Mouse (Mus musculus) megakaryocyte, embryonic 14.5 days (primary cell): ENCODE measurements around the gene Dars. TPM values are rescaled to one million over a fixed set of nuclear protein-coding genes. Genes with fewer than 3 reads are reported as not detected.

Source experiments
- H3K27me3 ChIP-seq: replicated peaks from 2 replicates; pipeline ENCODE3; 2012; ENCODE audit warnings: inconsistent platforms
- H3K36me3 ChIP-seq: replicated peaks from 2 replicates; pipeline ENCODE3; 2012; ENCODE audit warnings: low read length, inconsistent platforms, mixed read lengths
- H3K4me1 ChIP-seq: 2 replicates; pipeline ENCODE4 v1.6.1; 2012; ENCODE audit warnings: inconsistent platforms
- H3K4me3 ChIP-seq: replicated peaks from 2 replicates; pipeline ENCODE3; 2012; ENCODE audit warnings: moderate library complexity, mild to moderate bottlenecking, inconsistent platforms
- H3K9me3 ChIP-seq: 2 replicates; pipeline ENCODE4 v1.6.1; 2012; ENCODE audit warnings: inconsistent platforms
- FLI1 ChIP-seq: IDR thresholded peaks from 2 replicates; pipeline ENCODE4 v1.6.1; 2012; ENCODE audit warnings: low read length, inconsistent platforms, mixed read lengths
- GATA1 ChIP-seq: IDR thresholded peaks from 3 replicates; pipeline ENCODE4 v1.6.1; 2012; ENCODE audit warnings: mixed read lengths, low read length, inconsistent platforms, borderline replicate concordance
- polyA plus RNA-seq: library from polyadenylated mRNA; stranded (reverse); fragments of >175 nt; gene quantifications from 2 replicates; pipeline ENCODE4 v1.2.3, GENCODE M21; 2012; ENCODE audit warnings: low replicate concordance; ENCODE audit not compliant: insufficient read depth

The Dars gene
- polyA plus RNA-seq, 1 experiment = 132 TPM

DNA sequence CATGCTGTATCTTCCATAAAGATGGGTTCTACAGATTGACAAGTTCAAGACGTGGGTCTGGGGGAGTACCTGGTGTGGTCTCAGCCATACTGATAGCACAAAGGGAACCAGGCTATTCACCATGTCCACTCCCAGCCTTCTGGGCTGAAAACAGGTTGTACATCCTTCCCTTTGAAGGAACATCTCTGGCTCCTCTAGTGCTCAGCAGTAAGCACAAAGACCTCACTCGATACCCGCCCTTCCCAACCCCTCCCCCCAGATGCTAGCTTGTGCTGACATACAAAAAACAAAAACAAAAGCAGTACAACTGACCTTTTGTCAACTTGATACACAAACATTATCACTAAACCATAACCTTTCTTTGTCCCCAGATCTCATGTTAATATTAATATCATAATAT is 22.5 kb downstream of the Dars start:
- Histone ChIP-seq H3K36me3 (peaks cover 92% of the 10 kb centered on the region), H3K4me1 (peaks cover 12% of the 10 kb centered on the region; the same call in 1 of the 2 replicates), H3K9me3 (no peaks in the 10 kb centered on the region), H3K4me3 (no peak overlapping the region), H3K27me3 (no peaks in the 10 kb centered on the region)
- TF ChIP-seq GATA1 = no peak
- no peak for TF ChIP-seq FLI1

DNA sequence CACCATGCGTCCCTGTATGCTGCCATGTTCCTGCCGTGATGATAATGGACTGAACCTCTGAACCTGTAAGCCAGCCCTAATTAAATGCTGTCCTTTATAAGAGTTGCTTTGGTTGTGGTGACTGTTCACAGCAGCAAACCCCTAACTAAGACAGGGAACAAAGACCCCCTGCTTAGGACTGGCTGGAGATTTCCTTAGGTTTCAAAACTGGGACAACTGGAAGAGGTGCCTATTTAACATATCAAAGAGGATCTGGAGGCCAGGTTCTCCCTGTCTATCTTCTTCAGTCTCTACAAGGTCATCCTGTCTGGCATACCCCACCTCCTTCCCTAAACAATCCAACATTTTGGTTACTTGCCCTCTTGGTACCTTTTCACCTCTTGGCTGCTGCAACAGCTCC is 24.8 kb downstream of the Dars start:
- TF ChIP-seq GATA1 = no peak
- TF ChIP-seq FLI1 = no peak
- H3K36me3 ChIP-seq = peaks cover 90% of the 10 kb centered on the region
- H3K27me3 ChIP-seq = no peaks in the 10 kb centered on the region
- no peaks in the 10 kb centered on the region for H3K9me3 ChIP-seq
- H3K4me1 ChIP-seq = peaks cover 18% of the 10 kb centered on the region
- no peak overlapping the region for H3K4me3 ChIP-seq

DNA sequence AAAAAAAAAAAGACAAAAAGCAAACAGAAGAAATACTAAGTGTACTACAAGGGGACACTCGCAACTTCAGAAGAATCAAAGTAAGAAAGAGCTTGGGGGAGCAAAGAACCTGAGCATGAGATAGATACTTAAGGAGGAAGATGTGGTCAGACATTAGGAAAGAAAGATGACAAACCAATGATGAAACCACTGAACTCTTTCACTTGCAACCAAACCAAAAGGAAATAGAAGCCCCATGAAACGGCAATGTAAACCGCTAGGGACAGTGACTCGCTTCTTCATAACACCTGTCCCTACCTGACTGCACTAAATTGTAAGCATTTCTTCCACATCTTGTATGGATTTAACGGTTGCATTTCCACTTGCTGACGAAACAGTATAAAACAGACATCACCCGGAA is 30.7 kb downstream of the Dars start:
- Histone ChIP-seq H3K36me3 (peaks cover 95% of the 10 kb centered on the region), H3K4me3 (no peak overlapping the region), H3K27me3 (no peaks in the 10 kb centered on the region), H3K9me3 (no peaks in the 10 kb centered on the region), H3K4me1 (peaks cover 43% of the 10 kb centered on the region)
- no peak for TF ChIP-seq GATA1
- TF ChIP-seq FLI1 = no peak

DNA sequence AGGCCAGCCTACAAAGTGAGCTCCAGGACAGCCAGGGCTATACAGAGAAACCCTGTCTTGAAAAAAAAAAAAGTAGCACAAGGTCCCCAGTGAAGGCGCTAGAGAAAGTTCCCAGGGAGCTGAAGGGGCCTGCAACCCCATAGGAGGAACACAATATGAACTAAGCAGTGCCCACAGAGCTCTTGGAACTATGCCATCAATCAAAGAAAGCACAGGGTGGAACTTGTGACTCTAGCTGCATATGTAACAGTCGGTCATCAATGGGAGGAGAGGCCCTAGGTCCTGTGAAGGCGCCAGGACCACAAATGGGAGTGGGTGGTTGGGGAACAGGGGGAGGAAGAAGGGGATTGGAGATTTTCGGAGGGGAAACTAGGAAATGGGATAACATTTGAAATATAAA is 40.3 kb downstream of the Dars start:
- H3K4me3 ChIP-seq = no peak overlapping the region
- no peaks in the 10 kb centered on the region for H3K27me3 ChIP-seq
- H3K9me3 ChIP-seq = no peaks in the 10 kb centered on the region
- no peaks in the 10 kb centered on the region for H3K4me1 ChIP-seq
- TF ChIP-seq GATA1 (no peak), FLI1 (no peak)
- H3K36me3 ChIP-seq = peaks cover 96% of the 10 kb centered on the region

DNA sequence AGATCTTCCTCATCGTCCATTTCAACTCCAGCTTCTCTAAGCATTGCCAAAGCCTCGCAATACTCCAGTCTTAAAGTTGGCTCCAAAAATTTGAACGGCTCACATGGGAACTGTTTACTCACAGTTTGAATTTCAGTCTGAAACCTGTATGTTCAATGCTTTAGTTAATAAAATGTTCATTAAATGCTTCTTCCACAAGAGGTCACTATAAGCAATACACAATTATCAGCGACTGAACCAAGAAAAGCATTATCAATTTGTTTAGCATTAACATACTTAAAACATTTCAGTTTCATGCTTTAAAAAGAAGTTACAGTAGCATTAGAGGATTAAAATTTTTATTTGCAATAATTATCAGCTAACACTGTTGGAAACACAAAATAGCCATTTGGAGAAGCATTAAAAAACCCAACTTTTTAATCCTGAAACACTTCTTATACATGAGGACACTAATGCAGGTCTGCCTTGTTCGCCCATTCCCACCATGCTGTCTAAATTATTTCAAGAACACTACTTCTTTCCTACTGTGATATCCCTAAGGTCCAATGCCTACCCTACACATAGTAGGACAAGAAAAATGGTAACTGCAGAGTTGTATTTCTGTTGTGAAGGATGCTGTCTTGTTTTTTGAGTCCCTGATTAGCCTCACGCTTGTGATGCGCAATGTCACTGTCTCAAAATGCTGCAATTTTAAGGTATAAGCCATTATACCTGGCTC is 44.9 kb downstream of the Dars start:
- no peak overlapping the region for H3K4me3 ChIP-seq
- H3K9me3 ChIP-seq = no peaks in the 10 kb centered on the region
- no peaks in the 10 kb centered on the region for H3K27me3 ChIP-seq
- peaks cover 6% of the 10 kb centered on the region; the same call in 1 of the 2 replicates for H3K4me1 ChIP-seq
- peaks cover 91% of the 10 kb centered on the region for H3K36me3 ChIP-seq
- TF ChIP-seq GATA1 = no peak
- no peak for TF ChIP-seq FLI1

DNA sequence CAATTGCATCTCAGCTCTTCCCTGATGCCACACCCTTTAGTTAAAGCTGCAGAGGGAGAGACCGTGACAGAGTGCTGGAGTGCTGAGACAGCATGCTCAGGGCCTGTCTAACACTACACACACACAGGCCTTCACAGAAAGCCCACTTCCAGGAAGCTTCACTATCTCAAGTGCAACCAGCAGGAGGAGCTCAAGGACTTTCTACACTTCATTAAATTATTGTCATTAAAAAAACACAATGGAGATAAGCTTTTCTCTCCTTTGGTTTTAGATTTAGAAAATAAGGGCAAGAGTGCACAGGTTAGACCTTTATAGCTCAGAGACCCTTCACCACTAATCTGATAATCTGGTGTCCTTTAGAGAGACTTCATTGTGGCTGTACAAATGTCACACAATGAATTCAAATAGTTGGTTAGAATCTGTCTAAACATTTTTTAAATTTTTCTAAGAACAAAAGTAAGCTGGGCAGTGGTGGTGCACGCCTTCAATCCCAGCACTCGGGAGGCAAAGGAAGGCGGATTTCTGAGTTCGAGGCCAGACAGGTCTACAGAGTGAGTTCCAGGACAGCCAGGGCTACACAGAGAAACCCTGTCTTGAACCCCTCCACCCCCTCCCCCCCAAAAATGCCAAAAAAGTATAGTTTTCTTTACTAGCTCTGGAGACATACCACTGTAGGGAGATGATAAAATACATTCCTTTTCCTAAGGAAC is 48.3 kb downstream of the Dars start:
- Histone ChIP-seq H3K4me1 (peaks cover 6% of the 10 kb centered on the region; the same call in 1 of the 2 replicates), H3K27me3 (no peaks in the 10 kb centered on the region), H3K4me3 (no peak overlapping the region), H3K36me3 (peaks cover 90% of the 10 kb centered on the region), H3K9me3 (no peaks in the 10 kb centered on the region)
- TF ChIP-seq GATA1 = no peak
- no peak for TF ChIP-seq FLI1

DNA sequence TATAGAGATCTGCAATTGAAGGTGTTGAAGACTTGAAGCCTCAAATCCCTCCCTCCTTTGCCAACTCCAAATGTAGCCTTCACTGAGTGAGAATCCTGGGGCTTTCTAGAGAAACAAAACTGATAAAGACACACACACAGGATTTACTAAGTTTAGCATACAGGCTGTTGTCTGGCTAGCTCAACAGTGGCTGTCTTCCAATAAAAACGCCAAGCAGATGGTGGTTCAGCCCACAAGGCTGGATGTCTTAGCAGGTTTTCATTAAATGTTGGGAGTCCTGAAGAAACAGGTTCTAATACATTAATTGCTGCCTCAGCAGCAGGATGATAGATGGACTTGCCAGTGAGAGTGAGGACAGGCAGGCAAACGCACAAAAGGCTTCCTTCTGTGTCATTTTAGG is 56.6 kb downstream of the Dars start:
- Histone ChIP-seq H3K4me1 (peaks cover 44% of the 10 kb centered on the region), H3K4me3 (no peak overlapping the region), H3K27me3 (no peaks in the 10 kb centered on the region), H3K9me3 (no peaks in the 10 kb centered on the region), H3K36me3 (peaks cover 52% of the 10 kb centered on the region)
- TF ChIP-seq GATA1 (no peak), FLI1 (no peak)

DNA sequence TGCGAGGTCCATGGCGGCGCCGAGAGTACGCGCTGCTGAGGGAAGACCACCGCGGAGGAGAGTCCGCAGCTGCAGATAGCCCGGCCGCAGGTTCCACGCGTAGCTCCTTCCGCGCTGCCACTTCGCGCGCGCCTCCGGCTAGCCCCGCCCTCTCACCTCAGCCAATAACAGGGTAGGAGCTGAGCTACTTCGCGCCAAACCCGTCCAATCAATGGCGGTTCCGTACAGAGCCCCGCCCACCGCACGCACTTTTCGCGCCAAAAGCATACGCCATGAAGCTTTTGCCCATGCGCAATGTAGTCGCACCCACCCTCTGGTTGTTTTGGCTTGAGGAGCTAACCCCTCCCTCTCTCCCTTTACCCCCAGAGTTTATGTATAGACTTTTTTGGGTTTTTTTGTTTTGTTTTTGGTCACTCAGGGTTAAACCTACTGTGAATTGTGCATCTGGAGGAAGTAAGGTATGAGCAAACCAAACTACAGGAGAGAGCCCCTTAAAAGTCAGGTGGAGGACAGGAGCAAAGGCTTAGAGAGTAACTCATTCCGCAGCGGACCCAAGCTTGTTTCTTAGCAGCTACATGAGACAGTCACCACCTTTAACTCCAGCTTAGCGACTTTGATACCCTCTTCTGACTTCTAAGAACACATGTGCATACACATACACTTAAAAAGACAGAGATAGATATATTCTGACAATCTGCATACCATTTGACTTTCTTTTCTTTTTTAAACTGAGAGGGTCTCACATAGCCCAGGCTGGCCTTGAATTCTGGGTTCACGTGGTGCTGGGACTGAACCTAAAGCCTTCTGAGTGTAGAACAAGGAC is 57.4 kb downstream of the Dars start, which contains the start of gene Mcm6:
Mcm6 (minus strand) TSS at position 111 of the 823 bp plus-strand sequence.
- H3K27me3 ChIP-seq = no peaks in the 10 kb centered on the region
- H3K4me3 ChIP-seq = peak within 1 kb of the TSS; percentile 95
- peaks cover 54% of the 10 kb centered on the region for H3K36me3 ChIP-seq
- no peaks in the 10 kb centered on the region for H3K9me3 ChIP-seq
- TF ChIP-seq FLI1 (peak; percentile 17; the same call in 1 of the 2 replicates), GATA1 (no peak)
- H3K4me1 ChIP-seq = peaks cover 48% of the 10 kb centered on the region

DNA sequence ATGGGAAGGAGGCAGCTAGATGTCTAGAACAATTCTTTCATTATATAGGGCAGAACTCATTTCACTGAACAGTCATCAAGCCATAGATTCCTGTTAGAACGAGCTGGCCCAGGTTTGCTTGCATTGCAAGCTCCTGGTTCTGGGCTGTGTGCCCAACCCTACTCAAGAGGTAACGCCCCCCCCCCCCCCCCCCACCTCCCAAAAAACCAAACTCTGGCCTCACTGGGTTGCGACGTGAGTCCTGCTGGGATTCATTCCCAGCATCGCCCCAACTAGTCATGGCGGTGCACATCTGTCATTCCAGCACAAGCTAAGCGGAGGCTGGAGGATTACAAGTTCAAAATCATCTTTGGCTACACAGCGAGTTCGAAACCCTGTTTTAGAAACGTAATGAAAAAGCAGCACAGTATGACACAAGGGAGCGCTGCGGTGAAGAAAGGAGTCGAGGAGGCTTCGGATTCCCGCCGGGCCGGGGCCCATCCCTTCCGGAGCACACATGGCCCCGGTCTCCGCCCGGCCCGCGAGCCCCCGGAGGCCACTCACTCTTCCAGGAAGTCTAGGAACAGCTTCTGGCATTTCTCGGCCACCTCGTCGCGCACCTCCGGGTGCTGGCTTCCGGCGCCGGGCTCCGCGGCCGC is 58.1 kb downstream of the Dars start:
- TF ChIP-seq FLI1 = no peak
- no peak for TF ChIP-seq GATA1
- peaks cover 56% of the 10 kb centered on the region for H3K36me3 ChIP-seq

More for the DNA sequence above, 58.1 kb downstream of the Dars start:
- peaks cover 48% of the 10 kb centered on the region for H3K4me1 ChIP-seq
- H3K4me3 ChIP-seq = peak overlapping the region; percentile 95
- no peaks in the 10 kb centered on the region for H3K9me3 ChIP-seq
- no peaks in the 10 kb centered on the region for H3K27me3 ChIP-seq
